Mouse (Mus musculus) ovary, postnatal 10 days (tissue): ENCODE measurements around the gene Lypla2.

ENCODE experiments used
- DNase-seq: peaks from one replicate; pipeline ENCODE4 v3.0.0; 2022; ENCODE audit warnings: low spot score

The Lypla2 gene

DNA sequence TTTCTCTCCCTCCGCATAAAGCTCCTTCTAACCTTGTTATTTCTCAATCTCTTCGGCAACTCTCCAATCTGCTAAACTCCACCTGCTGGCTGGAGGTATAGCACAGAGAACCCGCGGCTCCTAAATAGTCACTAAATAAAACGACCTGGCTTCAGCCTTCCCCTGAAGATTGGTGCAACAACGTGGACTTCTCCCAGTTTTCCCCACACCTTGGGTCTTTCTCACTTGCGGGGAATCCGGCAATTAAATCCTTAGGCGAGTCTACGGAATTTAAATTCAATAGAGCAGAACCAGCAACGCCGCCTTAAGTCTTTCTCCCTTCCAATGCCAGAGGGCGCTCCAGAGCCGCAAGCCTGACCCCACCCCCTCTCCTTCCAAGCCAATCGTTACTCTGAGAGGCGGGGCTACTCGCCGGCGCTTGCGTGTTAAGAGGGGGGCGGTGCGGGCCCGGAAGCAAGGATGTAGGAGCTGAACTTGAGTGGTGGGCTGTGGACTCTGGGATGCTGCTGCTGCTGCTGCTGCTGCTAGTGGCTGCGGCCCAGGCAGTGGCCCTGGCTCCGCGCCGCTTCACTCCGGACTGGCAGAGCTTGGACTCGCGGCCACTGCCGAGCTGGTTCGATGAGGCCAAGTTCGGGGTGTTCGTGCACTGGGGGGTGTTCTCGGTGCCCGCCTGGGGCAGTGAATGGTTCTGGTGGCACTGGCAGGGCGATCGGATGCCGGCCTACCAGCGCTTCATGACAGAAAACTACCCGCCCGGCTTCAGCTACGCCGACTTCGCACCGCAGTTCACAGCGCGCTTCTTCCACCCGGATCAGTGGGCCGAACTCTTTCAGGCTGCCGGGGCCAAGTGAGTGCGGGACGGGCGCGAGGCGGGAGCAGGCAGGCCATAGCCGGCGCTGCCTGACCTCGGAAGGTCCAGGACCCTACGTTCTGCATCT, 51.9 kb downstream of the Lypla2 start, which contains the start of gene Fuca1:
Gene Fuca1 (plus strand): TSS at position 432 of the 938 bp plus-strand sequence.
- DNase-seq = peak; percentile 89

- no peak for DNase-seq
These were observed 53.2 kb downstream of the Lypla2 start for GRCm38 (mm10) chr4:135919280-135919639.

DNA sequence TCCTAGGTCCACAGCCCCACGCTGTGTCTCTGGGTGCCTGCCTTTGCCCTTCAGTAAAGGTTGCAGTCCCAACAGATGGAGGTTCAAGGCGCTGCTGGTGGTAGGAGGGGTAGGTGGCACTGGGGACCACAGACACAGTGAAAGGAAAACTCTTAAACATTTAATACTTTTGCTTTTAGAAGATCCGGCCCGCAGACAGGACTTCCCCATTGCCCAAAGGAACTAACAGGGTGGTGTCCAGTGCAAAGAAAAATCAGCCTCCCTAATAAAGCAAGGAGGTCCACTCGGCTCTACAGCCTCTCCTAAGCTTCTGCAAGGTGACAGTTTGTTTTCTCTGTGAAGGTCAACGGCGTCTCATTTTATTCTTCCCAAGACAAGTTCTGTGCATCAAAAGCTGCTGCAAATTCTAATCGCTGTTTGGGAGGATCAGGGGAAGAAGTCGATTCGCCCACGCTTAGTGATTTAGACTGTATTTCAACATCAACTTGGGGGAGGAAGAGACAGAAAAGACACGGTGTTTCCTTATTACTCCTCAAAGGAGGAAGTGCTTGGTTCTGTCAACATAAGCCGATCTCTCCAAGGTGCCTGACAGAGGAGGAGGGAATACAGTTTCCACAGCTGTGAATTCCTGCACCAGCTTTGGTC, 53.7 kb downstream of the Lypla2 start:
- no peak for DNase-seq
